Mouse (Mus musculus) right cerebral cortex, postnatal 4 days (tissue): Measurements from ENCODE around the gene Cilp.
"Not testable (repeated sequence)": the region's sequence is repeated elsewhere in the genome, so short reads cannot be mapped to it uniquely, and the experiment has no call there.

Experiments used
- DNase-seq: peaks from one replicate; pipeline ENCODE4 v3.0.0-alpha.2; 2022

The Cilp gene

DNA sequence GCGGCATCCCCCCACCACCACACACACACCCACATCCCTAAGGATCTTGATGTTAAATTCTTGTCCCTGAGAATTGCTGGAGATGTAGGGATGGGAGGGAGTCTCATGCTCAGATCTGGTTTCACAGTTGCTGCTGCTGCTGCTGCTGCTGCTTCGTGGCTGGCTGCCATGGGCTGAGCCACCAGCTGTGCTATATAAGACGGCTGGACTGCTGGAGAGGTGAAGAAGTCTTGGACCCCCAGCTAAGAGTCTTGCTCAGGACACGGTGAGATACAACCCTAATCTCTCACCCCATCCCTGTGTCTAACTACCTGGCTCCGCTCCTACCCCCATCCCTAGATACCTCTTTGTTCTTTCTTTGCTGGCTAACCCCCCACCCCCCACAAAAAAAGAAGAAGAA is at the start of gene Cilp:
TSS of gene Cilp (plus strand) at position 222 of the 400 bp plus-strand sequence.
- no peak for DNase-seq

DNA sequence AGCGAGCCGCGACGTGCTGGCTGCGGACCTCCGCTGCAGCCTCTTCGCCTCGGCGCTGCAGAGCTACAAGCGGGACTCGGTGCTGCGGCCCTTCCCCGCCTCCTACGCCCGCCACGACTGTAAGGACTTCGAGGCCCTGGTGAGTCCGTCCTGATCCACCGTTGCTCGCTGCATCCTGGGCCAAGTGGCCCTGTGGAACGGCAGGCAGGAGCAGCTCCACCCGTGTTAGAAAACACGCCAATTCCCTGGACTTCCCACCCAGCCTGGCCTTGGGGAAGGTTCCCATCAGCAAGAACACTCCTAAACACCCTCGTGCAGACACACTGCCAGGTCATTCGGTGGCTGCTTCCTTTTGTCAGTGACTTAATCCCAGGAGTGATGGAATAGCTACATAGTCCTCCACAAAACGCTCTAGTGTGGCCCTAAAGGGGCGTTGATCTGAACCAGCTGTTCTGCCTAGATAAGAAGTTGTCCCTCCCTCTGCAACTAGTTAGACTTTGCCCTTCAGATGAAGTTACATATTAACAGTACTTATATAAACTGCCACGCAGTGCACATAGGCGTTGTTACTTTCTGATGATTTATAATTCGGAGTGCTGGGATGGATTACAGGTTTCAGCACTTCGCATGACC is 49.4 kb upstream of the Cilp start:
- no peak for DNase-seq

DNA sequence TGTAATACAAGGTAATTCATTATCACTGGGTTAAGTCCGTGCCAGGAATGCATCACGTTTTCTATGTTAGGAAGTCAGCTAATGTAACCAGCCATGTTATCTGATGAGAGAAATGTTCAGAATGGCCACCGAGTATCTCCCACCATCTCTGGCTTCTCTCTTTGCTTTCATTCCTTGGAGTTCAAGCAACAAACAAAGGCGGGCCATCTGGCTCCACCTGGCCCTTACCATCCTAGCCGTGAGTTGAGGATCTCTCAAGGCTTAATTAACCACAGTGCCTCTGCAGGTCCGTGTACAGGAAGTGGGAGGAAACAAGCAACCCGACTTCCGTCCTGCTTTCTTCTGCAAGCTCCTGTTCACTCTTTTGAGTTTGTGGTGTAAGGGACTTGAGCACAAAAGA is 48.0 kb upstream of the Cilp start:
- no peak for DNase-seq

DNA sequence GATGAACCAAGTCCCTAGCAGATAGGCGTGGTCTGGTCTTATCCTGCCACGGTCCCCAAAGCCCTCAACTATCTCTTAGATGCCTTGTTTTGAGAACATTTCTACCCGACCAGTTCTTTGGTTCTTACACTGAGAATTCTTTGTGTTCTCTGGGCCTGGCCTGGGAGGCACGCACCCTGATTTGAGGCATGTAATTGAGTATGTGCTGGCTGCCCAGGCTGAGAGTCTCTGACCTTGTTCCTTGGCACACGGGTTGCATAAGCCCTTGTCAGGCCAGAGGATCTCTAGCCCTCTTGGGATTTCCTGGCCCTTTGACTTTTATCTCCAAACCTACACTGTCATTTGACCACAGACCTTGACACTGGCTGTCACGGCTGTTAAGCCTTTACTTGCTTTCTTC is 47.3 kb upstream of the Cilp start:
- no peak for DNase-seq

DNA sequence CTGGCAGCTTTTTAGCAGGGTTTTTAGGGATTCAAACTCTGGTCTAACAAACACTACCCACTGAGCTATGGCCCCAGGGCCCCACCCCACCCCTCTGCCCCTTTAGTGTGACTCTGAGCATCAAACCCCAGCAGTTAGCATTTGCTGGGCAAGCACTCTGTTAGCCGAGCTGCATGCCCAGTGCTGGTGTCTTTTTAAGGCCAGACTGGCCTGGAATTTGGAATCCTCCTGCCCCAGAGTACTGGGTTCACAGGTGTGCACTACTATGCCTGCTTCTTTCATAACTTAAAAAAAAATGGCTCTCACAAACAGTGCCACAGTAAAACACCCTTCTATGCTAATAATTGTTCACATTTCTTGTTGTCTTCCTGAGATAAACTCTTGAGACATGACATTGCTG is 46.1 kb upstream of the Cilp start:
- no peak for DNase-seq

DNA sequence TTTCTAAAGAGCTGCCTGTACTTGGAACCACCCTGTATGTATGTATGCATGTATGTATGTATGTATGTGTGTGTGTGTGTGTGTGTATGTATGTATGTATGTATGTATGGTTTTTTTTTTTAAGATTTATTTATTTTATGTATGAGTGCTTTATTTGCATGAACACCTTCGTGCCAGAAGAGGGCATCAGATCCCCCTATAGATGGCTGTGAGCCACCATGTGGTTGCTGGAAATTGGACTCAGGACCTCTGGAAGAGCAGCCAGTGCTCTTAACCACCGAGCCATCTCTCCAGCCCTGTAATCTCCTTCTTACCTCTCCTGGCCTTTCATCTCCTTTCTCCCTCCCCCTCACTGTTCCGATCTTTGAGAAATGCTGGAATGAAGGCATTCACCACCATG is 44.6 kb upstream of the Cilp start:
- DNase-seq = not testable (repeated sequence)

DNA sequence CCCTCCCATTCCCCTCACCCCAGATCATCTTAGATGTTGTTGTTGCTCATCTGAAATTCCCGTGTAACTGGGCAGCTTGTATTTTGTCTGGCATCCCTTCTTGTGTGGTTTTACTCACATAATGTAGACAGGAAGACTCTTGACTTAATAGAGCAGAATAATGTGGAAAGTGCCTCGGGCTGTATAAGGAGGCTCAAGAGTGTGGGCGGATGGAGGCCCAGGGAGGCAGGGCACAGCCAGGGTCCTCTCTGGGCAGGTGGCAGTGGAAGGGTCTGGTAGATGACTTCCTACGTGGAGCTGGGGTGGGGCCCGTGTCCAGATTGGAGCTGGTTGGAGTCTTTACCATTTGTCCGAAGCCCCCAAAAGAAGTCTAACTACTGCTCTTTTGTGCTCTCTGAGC is 41.1 kb upstream of the Cilp start:
- no peak for DNase-seq

DNA sequence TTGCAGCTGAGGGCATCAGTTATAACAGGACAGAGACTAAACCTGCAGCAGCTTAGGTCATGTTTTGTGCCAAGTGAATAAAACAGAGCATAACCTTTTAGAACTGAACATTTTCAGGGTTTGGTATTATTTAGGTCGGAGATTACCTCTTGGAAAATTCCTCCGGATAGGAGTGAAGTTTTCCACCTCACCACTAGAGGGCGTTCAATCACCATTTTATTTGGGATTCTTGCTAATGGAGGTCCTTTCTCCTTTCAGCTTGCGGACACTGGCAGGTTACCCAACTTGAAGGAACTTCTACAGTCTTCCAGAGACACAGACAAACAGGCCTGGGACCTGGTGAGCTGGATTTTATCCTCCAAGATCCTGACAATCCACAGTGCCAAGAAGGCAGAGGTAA is 39.2 kb upstream of the Cilp start:
- DNase-seq = peak; percentile 15

DNA sequence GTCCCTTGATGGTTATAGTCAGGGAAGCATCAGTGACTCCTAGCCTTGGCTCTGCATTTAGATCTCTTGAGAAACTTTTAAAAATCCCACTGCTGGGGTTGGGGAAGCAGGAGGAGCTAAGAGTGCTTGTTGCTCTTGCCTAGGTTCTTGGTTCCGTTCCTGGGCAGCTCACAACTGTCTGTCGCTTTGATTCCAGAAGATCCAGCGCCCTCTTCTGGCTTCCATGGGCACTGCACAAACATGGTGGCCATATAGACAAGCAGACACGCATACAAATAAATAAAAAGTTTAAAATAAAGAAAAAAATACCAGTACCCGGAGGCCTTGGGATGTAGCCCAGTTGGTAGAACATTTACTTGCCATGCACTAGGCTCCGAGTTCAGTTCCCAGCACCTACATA is 34.7 kb upstream of the Cilp start:
- no peak for DNase-seq

DNA sequence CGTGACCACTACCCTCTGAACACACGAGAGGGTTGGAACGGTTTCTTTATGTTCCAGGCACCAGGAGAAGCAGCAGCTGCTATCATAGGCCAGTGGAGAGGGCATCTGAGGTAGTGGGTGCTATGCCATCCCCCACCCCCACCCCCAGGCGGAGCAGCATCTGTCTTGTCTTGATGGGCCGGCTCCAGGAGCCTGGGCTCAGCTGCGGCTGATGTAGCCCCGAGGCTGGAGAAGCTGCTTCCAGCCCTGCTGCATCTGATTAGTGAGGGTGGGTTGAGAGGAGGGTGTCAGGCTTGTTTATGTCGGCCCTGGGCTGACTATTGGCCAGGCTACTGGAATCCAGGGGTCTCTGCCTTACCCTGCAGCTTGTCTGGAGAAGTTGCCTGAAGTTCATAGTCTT is 33.7 kb upstream of the Cilp start:
- DNase-seq = no peak

DNA sequence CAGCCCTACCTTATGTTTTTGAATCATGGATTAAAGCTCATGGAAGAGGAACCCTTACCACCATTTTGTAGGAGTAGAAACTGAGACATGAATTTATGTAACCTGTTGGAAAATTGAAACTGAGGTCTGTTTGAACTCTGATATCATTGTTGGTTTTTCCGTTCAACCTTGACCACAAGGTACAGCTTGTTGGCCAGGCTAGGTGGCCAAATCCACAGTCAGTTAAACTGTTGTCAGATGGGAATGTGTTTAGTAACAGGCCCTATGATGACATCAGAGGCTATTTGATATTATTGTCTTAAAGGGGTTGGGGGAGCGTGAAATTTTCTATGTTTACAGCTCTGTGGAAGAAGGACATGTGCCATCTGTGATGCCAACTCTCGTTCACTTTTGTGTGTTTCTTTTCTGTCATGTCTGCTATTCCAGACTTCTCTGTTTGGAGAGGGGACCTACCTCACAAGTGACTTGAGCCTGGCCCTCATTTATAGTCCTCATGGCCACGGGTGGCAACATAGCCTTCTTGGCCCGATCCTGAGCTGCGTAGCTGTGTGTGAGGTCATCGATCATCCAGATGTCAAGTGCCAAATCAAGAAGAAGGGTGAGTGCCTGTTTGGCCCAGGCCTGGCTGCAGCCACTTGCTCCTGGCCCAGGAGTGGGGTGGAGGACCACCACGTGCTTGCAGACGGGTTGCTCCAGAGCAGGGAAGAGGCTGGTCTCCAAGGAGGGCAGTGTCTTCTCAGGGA is 31.6 kb upstream of the Cilp start:
- no peak for DNase-seq

DNA sequence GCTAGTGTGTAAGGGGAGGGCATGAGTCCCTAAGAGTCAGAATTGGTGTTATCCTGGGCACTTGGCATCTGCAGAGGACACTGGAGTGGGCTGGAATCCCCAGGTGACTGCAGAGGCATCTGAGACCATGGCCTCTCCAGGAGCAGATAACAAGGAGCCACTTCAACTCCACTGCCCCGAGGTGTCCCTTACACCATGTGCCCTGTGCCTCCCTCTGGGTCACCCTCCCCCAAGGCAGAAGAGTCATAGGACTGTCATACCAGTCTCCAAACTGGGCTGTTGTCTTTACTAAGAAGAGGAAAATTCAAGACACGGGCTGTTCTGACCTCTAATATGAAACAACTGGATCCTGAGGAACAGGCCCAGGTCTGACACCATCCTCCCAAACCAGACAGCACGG is 30.2 kb upstream of the Cilp start:
- no peak for DNase-seq

DNA sequence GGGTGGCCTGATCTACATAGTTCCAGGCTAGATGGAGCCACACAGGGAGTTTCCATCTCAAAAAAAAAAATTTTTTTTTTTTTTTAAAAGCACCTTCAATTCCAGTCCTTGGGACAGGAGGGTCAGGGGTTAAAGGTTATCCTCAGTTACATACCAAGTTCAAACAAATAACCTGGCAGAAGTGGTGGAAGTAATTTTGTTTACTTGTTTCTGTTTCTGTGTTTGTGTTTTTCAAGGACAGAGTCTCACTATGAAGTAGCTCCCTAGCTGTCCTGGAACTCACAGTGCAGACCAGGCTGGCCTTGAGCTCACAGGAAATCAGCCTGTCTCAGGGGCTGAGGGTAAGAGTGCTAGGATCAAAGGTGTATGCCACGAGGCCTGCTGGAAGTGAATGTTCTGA is 29.4 kb upstream of the Cilp start:
- no peak for DNase-seq

DNA sequence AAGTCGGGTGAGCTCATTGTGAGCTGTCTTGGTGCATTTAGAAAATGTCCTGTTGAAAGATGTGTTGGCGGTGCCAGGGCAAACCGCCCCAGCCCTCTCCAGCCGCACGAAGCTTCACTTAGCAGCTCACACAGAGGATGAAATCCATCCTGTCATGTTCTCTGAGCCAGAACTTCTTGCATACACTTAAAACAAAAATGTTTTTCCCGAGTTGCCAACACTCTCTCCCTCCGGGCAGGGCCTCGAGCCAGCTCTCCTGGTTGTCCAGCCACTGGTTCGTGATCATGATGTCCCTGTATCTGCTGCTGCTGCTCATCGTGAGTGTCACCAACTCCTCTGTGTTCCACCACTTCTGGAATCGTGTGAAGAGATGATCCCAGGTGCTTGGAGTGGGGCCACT is 27.4 kb upstream of the Cilp start:
- no peak for DNase-seq

DNA sequence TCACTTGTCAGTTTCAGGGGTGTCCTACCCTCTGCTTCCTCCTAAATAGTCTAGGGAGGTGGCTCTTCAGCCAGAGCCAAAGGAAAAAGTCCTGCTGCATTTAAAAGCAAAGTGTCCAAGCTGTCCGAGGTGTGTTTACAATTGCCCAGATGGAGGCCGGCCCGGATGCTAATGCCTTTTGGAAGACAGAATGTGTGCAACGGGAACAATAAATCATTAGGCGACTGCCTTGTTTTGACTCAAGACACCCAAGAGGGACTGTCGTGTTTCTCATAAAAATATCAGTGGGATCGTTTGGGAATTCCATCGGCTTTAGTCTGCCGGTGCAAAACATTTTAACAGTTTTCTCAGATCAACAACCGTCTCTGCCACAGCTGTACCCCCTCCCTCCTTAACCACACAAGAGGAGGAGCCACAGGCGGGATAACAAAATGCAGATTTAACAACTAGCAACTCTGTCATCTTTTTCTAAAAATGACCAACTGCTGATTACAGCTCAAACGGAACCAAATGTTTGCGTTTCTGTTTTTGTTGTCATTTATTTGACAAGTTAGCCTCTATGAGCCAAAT is 26.7 kb upstream of the Cilp start:
- DNase-seq = no peak

DNA sequence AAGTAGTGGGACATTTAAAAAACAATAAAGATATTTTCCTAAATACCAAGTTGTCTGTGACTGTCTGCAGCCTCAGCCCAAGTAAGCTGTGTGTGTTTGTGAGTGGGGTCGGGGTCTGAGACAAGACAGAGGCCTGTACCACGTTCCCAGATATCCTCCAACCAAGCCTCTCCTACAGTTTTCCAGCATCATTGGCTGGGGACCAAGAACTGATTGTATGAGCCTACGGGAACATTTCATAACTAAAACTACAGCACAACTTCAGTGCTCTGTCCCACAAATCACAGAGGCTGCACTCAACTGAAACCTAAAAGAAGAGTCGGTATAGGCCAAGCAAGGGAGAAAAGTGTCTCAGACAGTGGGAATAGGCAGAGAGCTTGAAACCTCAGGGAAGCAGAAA is 25.8 kb upstream of the Cilp start:
- DNase-seq = no peak

DNA sequence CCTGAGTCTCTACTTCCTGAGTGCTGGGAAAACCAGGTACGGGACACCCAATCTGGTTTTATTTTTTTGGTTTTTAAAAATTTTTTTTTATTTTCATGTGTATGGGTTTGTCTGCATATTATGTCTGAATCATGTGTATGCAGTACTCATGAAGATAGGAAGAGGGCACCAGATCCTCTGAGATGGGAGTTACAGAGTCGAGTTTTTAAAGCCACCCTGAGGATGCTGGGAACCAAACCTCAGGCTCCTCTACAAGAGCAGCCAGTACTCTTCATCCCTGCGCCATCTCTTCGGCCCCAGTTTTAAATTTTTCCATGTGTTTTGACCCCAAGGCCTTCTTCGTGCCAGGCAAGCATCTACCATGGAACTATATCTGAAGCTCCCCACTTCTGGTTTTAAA is 25.2 kb upstream of the Cilp start:
- no peak for DNase-seq

DNA sequence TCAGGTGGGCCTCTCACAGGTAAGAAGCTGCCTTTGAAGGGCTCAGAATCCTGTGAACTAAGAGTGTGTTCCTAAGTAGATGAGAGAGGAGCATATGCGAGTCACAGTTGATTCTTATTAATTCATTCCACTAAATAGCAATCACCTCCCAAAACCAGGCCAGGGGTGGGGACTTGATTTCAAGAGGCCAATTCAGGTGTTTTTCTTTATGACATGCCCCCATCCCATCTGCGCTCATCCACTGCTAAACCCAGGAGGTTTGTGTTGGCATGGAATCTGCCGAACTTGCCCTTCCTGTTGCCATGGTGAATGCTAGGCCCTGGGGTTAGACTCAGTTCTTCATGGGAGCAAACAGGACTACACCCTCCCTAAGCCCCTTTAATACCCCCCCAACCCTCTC is 24.4 kb upstream of the Cilp start:
- DNase-seq = no peak

DNA sequence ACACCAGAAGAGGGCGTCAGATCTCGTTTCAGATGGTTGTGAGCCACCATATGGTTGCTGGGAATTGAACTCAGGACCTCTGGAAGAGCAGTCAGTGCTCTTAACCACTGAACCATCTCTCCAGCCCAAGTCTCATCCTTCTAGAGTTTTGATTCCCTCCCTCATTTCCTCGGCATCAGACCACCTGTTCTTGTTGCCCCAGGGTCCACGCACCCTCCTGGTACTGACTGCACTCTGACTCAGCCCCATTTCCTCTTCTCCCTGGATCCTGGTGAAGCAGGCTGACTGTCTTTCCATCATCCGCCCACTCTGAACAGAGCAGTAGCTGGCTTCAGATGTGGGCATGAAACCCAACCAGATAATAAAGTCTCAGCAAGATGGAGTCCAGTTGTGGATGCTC is 23.0 kb upstream of the Cilp start:
- no peak for DNase-seq

DNA sequence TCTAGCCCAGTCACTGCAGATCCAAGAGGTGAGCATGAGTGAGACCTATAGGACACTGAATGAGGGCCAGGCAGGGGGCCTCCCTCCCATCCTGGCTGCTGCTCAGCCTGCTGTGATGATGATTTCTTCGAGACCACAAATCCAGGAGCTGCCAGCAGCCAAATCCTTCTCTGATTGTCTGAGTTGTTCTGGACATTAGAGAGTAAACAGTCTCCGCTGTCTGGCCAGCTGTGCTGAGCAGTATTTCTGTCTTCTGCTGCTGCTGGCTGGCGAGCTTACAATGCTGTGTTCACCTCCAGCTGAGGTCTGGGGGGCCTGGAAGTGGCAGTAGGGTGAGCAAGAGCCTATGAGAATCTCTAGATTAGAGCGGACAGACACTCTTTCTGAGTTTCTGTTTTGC is 21.7 kb upstream of the Cilp start:
- no peak for DNase-seq

DNA sequence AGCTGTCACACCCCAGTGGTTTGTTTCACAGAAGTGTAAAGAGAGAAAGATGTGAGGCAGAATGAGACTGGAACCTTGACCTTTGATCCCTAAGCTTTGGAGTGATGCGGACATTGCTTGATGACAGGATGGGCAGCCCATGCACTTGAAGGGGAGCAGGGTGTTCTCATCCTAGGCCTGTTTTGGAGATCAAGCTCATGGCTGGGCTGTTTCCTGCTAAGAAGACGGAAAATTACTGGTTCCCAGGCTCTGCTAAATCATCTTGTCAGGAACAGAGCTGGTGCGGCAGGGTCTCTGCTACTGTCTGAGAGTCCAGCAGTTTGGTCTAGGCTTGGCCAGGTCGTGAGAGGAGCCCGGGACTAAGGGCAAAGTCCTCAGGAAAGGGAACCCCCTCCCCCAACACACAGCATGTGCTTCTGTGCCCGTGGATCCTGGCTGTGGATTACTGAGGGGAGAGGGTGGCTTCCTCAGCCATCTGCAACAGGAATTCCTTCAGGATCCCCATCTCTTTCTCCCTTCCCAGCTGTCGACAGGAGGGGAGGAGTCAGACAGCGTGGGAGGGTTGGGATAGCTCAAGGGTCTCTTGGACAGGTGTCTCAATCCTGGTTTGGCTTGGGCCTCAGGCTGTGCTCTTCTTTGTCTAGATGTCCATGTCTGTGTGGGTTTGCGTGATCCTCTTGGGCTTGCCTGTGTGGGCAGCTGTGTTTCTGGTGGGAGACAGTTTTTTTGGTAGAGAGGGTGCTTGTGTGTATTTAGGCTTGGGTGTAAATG is 20.8 kb upstream of the Cilp start:
- no peak for DNase-seq

DNA sequence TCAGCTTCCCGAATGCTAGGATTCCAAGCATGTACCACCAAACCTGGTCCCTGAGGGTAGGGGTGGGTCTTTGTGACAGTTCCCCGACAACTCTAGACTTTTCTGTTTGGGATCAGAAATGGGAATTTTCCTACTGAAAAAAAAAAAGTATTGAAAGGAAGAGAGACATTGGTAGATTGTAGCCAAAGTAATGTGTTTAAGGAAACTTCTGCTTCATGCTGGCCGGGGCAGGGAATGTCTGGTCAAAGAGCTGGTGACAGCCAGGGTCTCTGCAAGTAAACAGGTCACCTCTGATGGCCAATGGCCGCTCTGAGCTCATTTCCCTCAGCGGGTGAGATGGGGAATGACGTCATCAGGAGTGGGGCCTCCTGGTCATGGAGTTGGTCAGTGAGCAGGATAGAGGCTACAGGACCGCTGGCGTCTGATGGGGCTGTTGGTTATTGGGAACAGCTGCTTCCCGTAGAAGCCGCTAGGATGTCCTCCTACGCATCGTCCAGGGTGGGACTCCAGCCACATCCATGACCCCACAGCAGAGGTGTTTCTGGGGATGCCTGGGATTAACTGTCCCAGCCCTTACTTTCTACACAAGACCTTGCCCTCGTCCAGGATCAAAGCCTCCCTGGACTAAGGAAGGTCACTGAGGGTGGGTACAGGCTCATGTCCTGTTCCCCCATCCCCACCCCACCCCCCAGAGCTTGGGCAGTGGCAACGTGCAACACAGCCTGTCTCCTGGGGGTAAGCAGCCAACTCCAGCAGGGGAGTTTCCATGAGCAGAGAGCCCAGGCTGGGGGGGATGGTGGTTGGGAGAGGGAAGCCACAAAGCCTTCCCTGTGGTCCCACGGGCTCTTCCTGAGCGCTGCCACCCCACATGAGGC is 17.2 kb upstream of the Cilp start:
- DNase-seq = no peak

DNA sequence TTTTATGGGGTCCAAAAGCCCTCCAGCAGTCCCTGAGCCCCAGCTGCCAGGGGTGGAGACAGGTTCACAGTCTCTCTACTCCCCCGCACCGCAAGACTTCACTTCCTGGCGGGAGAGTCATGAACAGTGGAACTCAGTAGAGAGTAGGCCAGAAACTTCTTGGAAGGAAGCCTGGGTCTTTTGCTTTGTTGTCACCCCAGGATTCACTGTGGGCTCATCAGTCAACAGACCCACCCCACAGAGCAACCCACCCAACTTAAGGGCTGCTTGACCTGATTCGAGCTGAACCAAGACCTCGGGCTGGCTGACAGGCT is 16.6 kb upstream of the Cilp start:
- no peak for DNase-seq
